19 mouse cellular contexts compared by ENCODE assay signal in the genomic region with DNA sequence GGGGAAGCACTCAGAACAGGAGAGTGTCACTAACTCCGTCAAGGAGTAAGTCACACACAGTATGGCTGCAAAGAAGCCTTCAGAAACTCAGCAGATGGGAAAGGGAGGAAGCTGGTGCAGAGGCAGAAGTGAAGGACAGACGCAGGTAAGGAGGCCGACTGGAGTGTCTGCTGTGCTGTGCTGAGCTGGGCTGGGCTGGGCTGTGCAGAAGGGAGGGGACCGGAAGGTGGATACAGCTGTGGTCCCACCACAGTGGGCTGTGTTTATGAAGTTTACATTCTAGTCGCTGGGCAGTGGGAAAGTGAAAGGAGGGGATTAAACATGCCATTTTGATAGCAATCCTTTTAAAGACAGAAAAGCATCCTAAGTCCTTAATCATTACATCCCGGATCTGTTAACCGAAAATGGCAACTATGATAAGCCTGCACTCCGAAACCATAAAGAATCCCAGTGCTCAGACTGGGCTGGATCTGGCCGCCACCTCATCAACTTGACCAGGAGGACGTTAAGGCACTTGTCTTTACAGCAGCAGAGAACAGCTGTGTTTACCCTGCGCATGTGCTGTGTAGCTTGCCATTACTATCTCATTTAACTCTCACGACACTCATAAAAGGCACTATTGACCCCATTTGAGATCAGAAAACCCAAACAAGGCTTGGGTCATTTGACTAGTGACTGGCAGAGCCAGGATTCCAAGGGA. TPM values are rescaled to one million over a fixed set of nuclear protein-coding genes. Genes with fewer than 3 reads are reported as not detected.
DNase-seq lines count a peak whose midpoint lies in the region; ATAC-seq and TF ChIP-seq lines count a peak whose summit lies in the region.
"Had no signal": no experiment of that assay in that cellular context is flagged by ENCODE, and none has a peak within 500 bp of the region (broad histone marks: within the 10 kb centered on the region; RNA-seq: fewer than 3 reads in every experiment).

No protein-coding gene starts in this region.

- no peak for TF ChIP-seq POLR2A in testis, adult 2 months (IDR thresholded peaks at IDR 0.05; ENCODE audit: control insufficient read depth, low read depth, low read length)

- H3K27ac ChIP-seq in lung, embryonic 14.5 days (ENCODE audit: low read depth), result no peak overlapping the region; the same call in 1 of the 2 replicates
- H3K27ac ChIP-seq in testis, adult 2 months (ENCODE audit: control insufficient read depth, insufficient read depth, low read depth, low read length), result peak overlapping the region; percentile 5; the same call in 1 of the 2 replicates
- H3K27ac ChIP-seq: forebrain, embryonic 10.5 days; heart, embryonic 10.5 days; hindbrain, embryonic 13.5 days; neural tube, embryonic 13.5 days had no signal

- peak; percentile 50; the same call in 1 of the 2 replicates for ATAC-seq in lung, embryonic 14.5 days (ENCODE audit: insufficient read depth)
- ATAC-seq: forebrain, postnatal 0 days had no signal

- H3K9me3 ChIP-seq in lung, embryonic 14.5 days (ENCODE audit: low read depth, low read length), result no peaks in the 10 kb centered on the region
- H3K9me3 ChIP-seq: forebrain, embryonic 10.5 days; heart, embryonic 10.5 days; hindbrain, embryonic 13.5 days; neural tube, embryonic 13.5 days had no signal

- peak overlapping the region; percentile 20; the same call in 1 of the 2 replicates for H3K4me2 ChIP-seq in lung, embryonic 14.5 days
- H3K4me2 ChIP-seq: hindbrain, embryonic 13.5 days; midbrain, embryonic 11.5 days; neural tube, embryonic 13.5 days had no signal

- no peaks in the 10 kb centered on the region for H3K36me3 ChIP-seq in lung, embryonic 14.5 days (ENCODE audit: insufficient read depth)
- H3K36me3 ChIP-seq in testis, adult 2 months (ENCODE audit: control insufficient read depth, insufficient read depth, low read length), result no peaks in the 10 kb centered on the region

- no peak overlapping the region for H3K4me3 ChIP-seq in lung, embryonic 14.5 days (ENCODE audit: low read depth, low read length)
- no peak overlapping the region; the same call in 1 of the 2 replicates for H3K4me3 ChIP-seq in testis, adult 2 months (ENCODE audit: control insufficient read depth, low read depth, low read length)
- H3K4me3 ChIP-seq: forebrain, embryonic 10.5 days; heart, embryonic 10.5 days; hindbrain, embryonic 13.5 days; neural tube, embryonic 13.5 days had no signal

- H3K9ac ChIP-seq in lung, embryonic 14.5 days, result no peak overlapping the region
- H3K9ac ChIP-seq: forebrain, postnatal 0 days; hindbrain, embryonic 13.5 days had no signal

- no peaks in the 10 kb centered on the region for H3K27me3 ChIP-seq in lung, embryonic 14.5 days (ENCODE audit: insufficient read depth, low read length)
- H3K27me3 ChIP-seq in testis, adult 2 months (ENCODE audit: control insufficient read depth, insufficient read depth, low read length), result no peaks in the 10 kb centered on the region
- H3K27me3 ChIP-seq: hindbrain, embryonic 13.5 days; neural tube, embryonic 13.5 days had no signal

- TF ChIP-seq CTCF in lung, embryonic 14.5 days (IDR thresholded peaks at IDR 0.05; ENCODE audit: low read depth), result no peak
- no peak for TF ChIP-seq CTCF in testis, adult 2 months (IDR thresholded peaks at IDR 0.05; ENCODE audit: control insufficient read depth, insufficient read depth, insufficient replicate concordance, low read depth, low read length)

- 27% methylated on average over 12 of the region's 12 CpGs for WGBS in lung, embryonic 14.5 days

- peaks cover 31% of the 10 kb centered on the region for H3K4me1 ChIP-seq in lung, embryonic 14.5 days (ENCODE audit: insufficient read depth)
- peaks cover 6% of the 10 kb centered on the region for H3K4me1 ChIP-seq in testis, adult 2 months (ENCODE audit: control insufficient read depth, insufficient read depth, low read length)

- DNase-seq in lung, embryonic 14.5 days, result peak; percentile 77
- DNase-seq in lung, postnatal 14 days, result no peak
- no peak for DNase-seq in testis, postnatal 14 days (ENCODE audit: low spot score)
- DNase-seq in thymus, postnatal 0 days (ENCODE audit: low spot score), result peak; percentile 45
- no peak for DNase-seq in natural killer cell, adult 2 months (ENCODE audit: low spot score in 2 of 2)
- DNase-seq in right cerebral cortex, postnatal 36 days (ENCODE audit: low spot score in 2 of 2), result no peak
- DNase-seq: B cell, adult 2 months; cerebellum, adult 2 months; forebrain, postnatal 0 days; gastrocnemius, postnatal 36 days; kidney, adult 2 months; kidney, postnatal 10 days; right cerebral cortex, adult 18-20 months had no signal

RNA-seq across cellular contexts. Expression of a gene that starts 40.3 kb away (rescaled TPM):
- 5.3 and 5.6 TPM in 2 replicates for polyA plus RNA-seq in lung, embryonic 14.5 days (2014; fragmentation: Nextera tagmentation; extraction: Ambion mirVana)
- 29.9 and 34.0 TPM in 2 replicates for polyA plus RNA-seq in testis, adult 2 months (2012; rRNA removed)
- 11.3 and 13.0 TPM in 2 replicates for polyA plus RNA-seq in thymus, postnatal 0 days (2015; fragmentation: Nextera tagmentation; extraction: Ambion mirVana)

Comparison
In these comparisons a context has a peak if more than half of its experiments do, and no peak if none do; other contexts are left out.
1. DNase-seq: peak in lung, embryonic 14.5 days (single experiment) and thymus, postnatal 0 days (single experiment); none in lung, postnatal 14 days (single experiment), testis, postnatal 14 days (single experiment), natural killer cell, adult 2 months (0 of 2) and right cerebral cortex, postnatal 36 days (0 of 2).